Mouse (Mus musculus) c-Kit-positive CD71-positive TER-119-negative erythroid progenitor cells, embryonic 14.5 days (primary cell): Measurements from ENCODE around the gene Apoc1.
"Not testable (repeated sequence)": the region's sequence is repeated elsewhere in the genome, so short reads cannot be mapped to it uniquely, and the experiment has no call there.

ENCODE experiments used
- DNase-seq: peaks from one replicate; pipeline ENCODE4 v3.0.0-alpha.2; 2013; ENCODE audit warnings: low read depth

Gene Apoc1

GRCm38 (mm10) chr7:19705271-19705670, 12.8 kb upstream of the Apoc1 start:
- DNase-seq = no peak

- DNase-seq = no peak
Observed at GRCm38 (mm10) chr7:19704475-19704874, 12.0 kb upstream of the Apoc1 start.

- DNase-seq = no peak
Observed at GRCm38 (mm10) chr7:19702859-19703555, 10.5 kb upstream of the Apoc1 start.

- peak; percentile 57 for DNase-seq
Observed at GRCm38 (mm10) chr7:19701069-19701761, 8.8 kb upstream of the Apoc1 start.

GRCm38 (mm10) chr7:19700299-19701068, 8.0 kb upstream of the Apoc1 start:
- no peak for DNase-seq

- DNase-seq = no peak
Observed at GRCm38 (mm10) chr7:19699827-19700148, 7.3 kb upstream of the Apoc1 start.

- DNase-seq = no peak
Observed at GRCm38 (mm10) chr7:19698907-19699826, 6.7 kb upstream of the Apoc1 start, which contains the start of gene Apoe. Gene Apoe, minus strand, starts transcription at chr7:19699188.

GRCm38 (mm10) chr7:19697949-19698906, 5.8 kb upstream of the Apoc1 start:
- no peak for DNase-seq

GRCm38 (mm10) chr7:19696336-19696873, 3.9 kb upstream of the Apoc1 start:
- DNase-seq = no peak

- no peak for DNase-seq
Observed at GRCm38 (mm10) chr7:19695881-19696280, 3.4 kb upstream of the Apoc1 start.

GRCm38 (mm10) chr7:19695213-19695594, 2.7 kb upstream of the Apoc1 start:
- no peak for DNase-seq

- DNase-seq = no peak
Observed at GRCm38 (mm10) chr7:19694336-19695212, 2.1 kb upstream of the Apoc1 start.

- DNase-seq = no peak
Observed at GRCm38 (mm10) chr7:19693421-19693820, 961 bp upstream of the Apoc1 start.

- DNase-seq = no peak
Observed at GRCm38 (mm10) chr7:19691434-19691833, 1.0 kb downstream of the Apoc1 start.

- no peak for DNase-seq
Observed at GRCm38 (mm10) chr7:19690845-19691244, 1.6 kb downstream of the Apoc1 start.

GRCm38 (mm10) chr7:19688611-19689010, 3.8 kb downstream of the Apoc1 start:
- no peak for DNase-seq

GRCm38 (mm10) chr7:19688101-19688500, 4.4 kb downstream of the Apoc1 start:
- no peak for DNase-seq

- DNase-seq = not testable (repeated sequence)
Observed at GRCm38 (mm10) chr7:19686927-19687583, 5.4 kb downstream of the Apoc1 start.

- no peak for DNase-seq
Observed at GRCm38 (mm10) chr7:19686521-19686920, 5.9 kb downstream of the Apoc1 start.
